Comparison of ENCODE assay signal across 10 mouse cellular contexts in genomic region chr7:52037600-52038582, GRCm38 (mm10). TPM values are rescaled to one million over a fixed set of nuclear protein-coding genes. Genes with fewer than 3 reads are reported as not detected.
DNase-seq lines count a peak whose midpoint lies in the region; ATAC-seq lines count a peak whose summit lies in the region.
"Had no signal": no experiment of that assay in that cellular context is flagged by ENCODE, and none has a peak within 500 bp of the region (broad histone marks: within the 10 kb centered on the region; RNA-seq: fewer than 3 reads in every experiment).

No protein-coding gene starts in this region.

- no peaks in the 10 kb centered on the region for H3K27me3 ChIP-seq in midbrain, embryonic 12.5 days

- no peak overlapping the region for H3K9ac ChIP-seq in midbrain, embryonic 12.5 days (replicated peaks)

- DNase-seq in gastrocnemius, postnatal 10 days, result peak; percentile 21
- no peak for DNase-seq in gastrocnemius, adult 18-20 months (ENCODE audit: low spot score)
- peak; percentile 64 for DNase-seq in 416B (ENCODE audit: low read depth)
- DNase-seq in adrenal gland, postnatal 14 days, result peak; percentile 40
- peak; percentile 63 for DNase-seq in forelimb bud, embryonic 11.5 days (ENCODE audit: low read depth, low spot score)
- peak; percentile 6 to 62 for DNase-seq in layer of hippocampus, adult 18-20 months (ENCODE audit: low spot score in 2 of 2)
- no peak for DNase-seq in gastrocnemius, adult 8-10 months (ENCODE audit: low spot score in 2 of 2)

- no peaks in the 10 kb centered on the region for H3K4me1 ChIP-seq in midbrain, embryonic 12.5 days

- 50% methylated on average over 8 of the region's 8 CpGs for WGBS in midbrain, embryonic 12.5 days

- H3K27ac ChIP-seq in midbrain, embryonic 12.5 days (replicated peaks), result no peak overlapping the region

- no peaks in the 10 kb centered on the region for H3K36me3 ChIP-seq in midbrain, embryonic 12.5 days

- no peak overlapping the region for H3K4me2 ChIP-seq in midbrain, embryonic 12.5 days (replicated peaks)

- H3K9me3 ChIP-seq in midbrain, embryonic 12.5 days, result 0 out of 2 replicates have a peak, but pooled peaks cover 2% of the 10 kb centered on the region

- H3K4me3 ChIP-seq in midbrain, embryonic 12.5 days, result no peak overlapping the region

- peak; percentile 62 for ATAC-seq in midbrain, embryonic 12.5 days (ENCODE audit: low FRiP score, low read depth)

RNA-seq across cellular contexts. Expression of gene 1700015G11Rik, which starts 22.4 kb away (rescaled TPM):
- total RNA-seq in gastrocnemius, postnatal 10 days (2021), result not detected
- total RNA-seq in gastrocnemius, adult 18-20 months (2021), result not detected
- total RNA-seq in adrenal gland, postnatal 14 days (2021), result not detected in 2 replicates
- total RNA-seq in layer of hippocampus, adult 18-20 months (2021), result not detected
- not detected in 2 replicates for polyA plus RNA-seq in midbrain, embryonic 12.5 days (2016; fragmentation: Nextera tagmentation; extraction: Ambion mirVana)
- not detected for total RNA-seq in gastrocnemius, adult 8-10 months (2022)
- total RNA-seq: adrenal gland, adult 18-20 months; layer of hippocampus, postnatal 36 days had no signal

RNA-seq across cellular contexts. Expression of gene Svip, which starts 32.1 kb away (rescaled TPM):
- 1 to 10 TPM; 5.5 to 6.6 TPM for total RNA-seq in gastrocnemius, postnatal 10 days (2021)
- 10 to 100 TPM; 21.0 to 24.2 TPM for total RNA-seq in gastrocnemius, adult 18-20 months (2021)
- 18.0 TPM in 2 replicates for total RNA-seq in adrenal gland, postnatal 14 days (2021)
- total RNA-seq in layer of hippocampus, adult 18-20 months (2021), result 10 to 100 TPM; 37.9 to 40.0 TPM
- 15.8 and 16.5 TPM in 2 replicates for polyA plus RNA-seq in midbrain, embryonic 12.5 days (2016; fragmentation: Nextera tagmentation; extraction: Ambion mirVana)
- total RNA-seq in gastrocnemius, adult 8-10 months (2022), result 10 to 100 TPM; 22.3 to 27.3 (median 24.6) TPM

Comparison
In these comparisons a context has a peak if more than half of its experiments do, and no peak if none do; other contexts are left out.
1. DNase-seq: peak in gastrocnemius, postnatal 10 days (single experiment), 416B (single experiment), adrenal gland, postnatal 14 days (single experiment), forelimb bud, embryonic 11.5 days (single experiment) and layer of hippocampus, adult 18-20 months (2 of 2); none in gastrocnemius, adult 18-20 months (single experiment) and gastrocnemius, adult 8-10 months (0 of 2).